26 mouse cellular contexts compared by ENCODE assay signal in genomic region chr1:36962379-36963176, GRCm38 (mm10). TPM values are rescaled to one million over a fixed set of nuclear protein-coding genes. Genes with fewer than 3 reads are reported as not detected.
A peak's percentile ranks its signal among the peaks of the same experiment; 100 is the strongest.
DNase-seq lines count a peak whose midpoint lies in the region; ATAC-seq and TF ChIP-seq lines count a peak whose summit lies in the region.
"Had no signal": no experiment of that assay in that cellular context is flagged by ENCODE, and none has a peak within 500 bp of the region (broad histone marks: within the 10 kb centered on the region; RNA-seq: fewer than 3 reads in every experiment).

No protein-coding gene starts in this region.

- H3K36me3 ChIP-seq in CH12.LX (replicated peaks in 1 of 2; ENCODE audit: control insufficient read depth in 1 of 2, insufficient read depth in 1 of 2, low read length in 1 of 2) (no peaks in the 10 kb centered on the region), MEL (ENCODE audit: control insufficient read depth in 1 of 2, insufficient read depth in 2 of 2, low read length in 2 of 2) (no peaks in the 10 kb centered on the region)
- H3K36me3 ChIP-seq in midbrain, embryonic 13.5 days, result no peaks in the 10 kb centered on the region
- H3K36me3 ChIP-seq: embryonic facial prominence, embryonic 12.5 days; embryonic facial prominence, embryonic 15.5 days; forebrain, embryonic 15.5 days; heart, embryonic 10.5 days; heart, embryonic 13.5 days; hindbrain, embryonic 15.5 days had no signal

- H3K27me3 ChIP-seq in CH12.LX (replicated peaks), result no peaks in the 10 kb centered on the region
- no peaks in the 10 kb centered on the region; a peak in 1 of 4 replicates for H3K27me3 ChIP-seq in MEL (ENCODE audit: control insufficient read depth in 1 of 2, insufficient read depth in 2 of 2, low read length in 2 of 2)
- no peaks in the 10 kb centered on the region for H3K27me3 ChIP-seq in midbrain, embryonic 13.5 days
- H3K27me3 ChIP-seq: embryonic facial prominence, embryonic 12.5 days; embryonic facial prominence, embryonic 15.5 days; forebrain, embryonic 15.5 days; heart, embryonic 13.5 days; hindbrain, embryonic 15.5 days; Patski had no signal

- TF ChIP-seq EP300 in CH12.LX (IDR thresholded peaks at IDR 0.05; ENCODE audit: low read length), result no peak
- TF ChIP-seq EP300 in MEL (IDR thresholded peaks at IDR 0.05; ENCODE audit: low read depth in 1 of 2, low read length in 2 of 2), result no peak

- 76% methylated on average over 10 of the region's 10 CpGs for WGBS in bone marrow, adult 2 months
- WGBS in midbrain, embryonic 13.5 days, result 67% methylated on average over 10 of the region's 10 CpGs

- no peak for TF ChIP-seq POLR2A in CH12.LX (IDR thresholded peaks at IDR 0.05; ENCODE audit: low read depth, low read length)
- no peak for TF ChIP-seq POLR2A in MEL (IDR thresholded peaks at IDR 0.05; ENCODE audit: control insufficient read depth in 1 of 2, insufficient read depth in 1 of 2, low read depth in 1 of 2, low read length in 2 of 2, poor library complexity in 1 of 2)
- TF ChIP-seq POLR2A in bone marrow, adult 2 months (IDR thresholded peaks at IDR 0.05; ENCODE audit: borderline replicate concordance, control insufficient read depth, low read depth, low read length), result no peak

- H3K9ac ChIP-seq in CH12.LX (ENCODE audit: insufficient read depth, low read depth), result no peak overlapping the region
- no peak overlapping the region for H3K9ac ChIP-seq in MEL (ENCODE audit: control insufficient read depth, low read depth, low read length, poor library complexity, severe bottlenecking)
- H3K9ac ChIP-seq in midbrain, embryonic 13.5 days (replicated peaks), result no peak overlapping the region
- H3K9ac ChIP-seq: embryonic facial prominence, embryonic 12.5 days; embryonic facial prominence, embryonic 15.5 days; forebrain, embryonic 15.5 days; heart, embryonic 13.5 days; hindbrain, embryonic 15.5 days had no signal

- no peaks in the 10 kb centered on the region for H3K9me3 ChIP-seq in CH12.LX (replicated peaks; ENCODE audit: low read length)
- H3K9me3 ChIP-seq in MEL (replicated peaks; ENCODE audit: insufficient read depth, low read length), result no peaks in the 10 kb centered on the region
- H3K9me3 ChIP-seq in midbrain, embryonic 13.5 days, result no peaks in the 10 kb centered on the region
- H3K9me3 ChIP-seq: embryonic facial prominence, embryonic 12.5 days; embryonic facial prominence, embryonic 15.5 days; forebrain, embryonic 15.5 days; heart, embryonic 10.5 days; heart, embryonic 13.5 days; hindbrain, embryonic 15.5 days had no signal

- in situ Hi-C loops in CH12.LX (cut with MboI; ENCODE audit: low pct_ligation_motif_present, low pct_unique_long_range_greater_than_20kb, low sequenced_read_pairs), result no loop called here

- no peak for TF ChIP-seq CTCF in CH12.LX (conservative IDR thresholded peaks at IDR 0.05 in 1 of 2, IDR thresholded peaks at IDR 0.05 in 1 of 2; ENCODE audit: low read depth in 2 of 2, low read length in 2 of 2)
- TF ChIP-seq CTCF in MEL (IDR thresholded peaks at IDR 0.05 in 2 of 3, conservative IDR thresholded peaks at IDR 0.05 in 1 of 3; ENCODE audit: control insufficient read depth in 1 of 3, insufficient read depth in 1 of 3, low read depth in 2 of 3, low read length in 3 of 3, poor library complexity in 1 of 3, severe bottlenecking in 1 of 3), result no peak
- TF ChIP-seq CTCF in bone marrow, adult 2 months (IDR thresholded peaks at IDR 0.05; ENCODE audit: control insufficient read depth, insufficient read depth, low read length), result no peak

- no peak for TF ChIP-seq RAD21 in CH12.LX (IDR thresholded peaks at IDR 0.05; ENCODE audit: low read depth, low read length)
- TF ChIP-seq RAD21 in MEL (IDR thresholded peaks at IDR 0.05; ENCODE audit: low read depth, low read length), result no peak

- dilution Hi-C loops in CH12.LX (cut with MboI; ENCODE audit: extremely low pct_ligation_motif_present, extremely low pct_unique_long_range_greater_than_20kb, low sequenced_read_pairs), result no loop called here

- H3K79me2 ChIP-seq in CH12.LX (replicated peaks; ENCODE audit: control insufficient read depth, extremely low read depth, insufficient read depth, poor library complexity, severe bottlenecking) (no peaks in the 10 kb centered on the region), MEL (ENCODE audit: control insufficient read depth, insufficient read depth, low read length, poor library complexity) (no peaks in the 10 kb centered on the region)

- 0 out of 2 replicates have a peak, but pooled peaks have one; percentile 17 for ATAC-seq in megakaryocyte progenitor cell, adult 5-6 weeks (replicated peaks; ENCODE audit: poor library complexity)
- no peak for ATAC-seq in midbrain, embryonic 13.5 days
- ATAC-seq: forebrain, embryonic 15.5 days; intestine, postnatal 0 days; Patski had no signal

- H3K4me1 ChIP-seq in CH12.LX (ENCODE audit: control insufficient read depth in 1 of 2, insufficient read depth in 2 of 2) (peaks cover 23 to 25% of the 10 kb centered on the region in 2 experiments), MEL (ENCODE audit: control insufficient read depth in 1 of 2, insufficient read depth in 2 of 2, low read length in 2 of 2) (peaks cover 0 to 9% of the 10 kb centered on the region in 2 experiments; a peak in 2 of 4 replicates)
- H3K4me1 ChIP-seq in bone marrow, adult 2 months (ENCODE audit: control insufficient read depth, insufficient read depth, low read length), result peaks cover 3% of the 10 kb centered on the region
- H3K4me1 ChIP-seq in midbrain, embryonic 13.5 days (replicated peaks), result no peaks in the 10 kb centered on the region
- H3K4me1 ChIP-seq: embryonic facial prominence, embryonic 12.5 days; embryonic facial prominence, embryonic 15.5 days; forebrain, embryonic 15.5 days; heart, embryonic 10.5 days; heart, embryonic 13.5 days; hindbrain, embryonic 15.5 days had no signal

- DNase-seq in CH12.LX (ENCODE audit: extremely low read depth), result no peak
- peak; percentile 30 for DNase-seq in MEL (ENCODE audit: low read depth, low spot score)
- DNase-seq in lung, adult 18-20 months, result no peak
- no peak for DNase-seq in T-cell, adult 2 months (ENCODE audit: low spot score)
- DNase-seq in lung, postnatal 36 days, result no peak
- DNase-seq: adrenal gland, postnatal 10 days; adrenal gland, postnatal 36 days; B cell, adult 2 months; cerebellum, adult 18-20 months; cerebellum, adult 9-10 months; cerebellum, postnatal 14 days; gastrocnemius, postnatal 25 days; heart, adult 2 months; heart, postnatal 14 days; heart, postnatal 4 days had no signal

- H3K4me3 ChIP-seq in CH12.LX (replicated peaks in 1 of 3; ENCODE audit: low read depth in 2 of 3, low read length in 2 of 3, poor library complexity in 1 of 3), result no peak overlapping the region
- no peak overlapping the region for H3K4me3 ChIP-seq in MEL (ENCODE audit: control insufficient read depth in 1 of 2, insufficient read depth in 1 of 2, low read depth in 2 of 2, low read length in 2 of 2)
- H3K4me3 ChIP-seq in bone marrow, adult 2 months (replicated peaks; ENCODE audit: control insufficient read depth, low read depth, low read length), result no peak overlapping the region
- H3K4me3 ChIP-seq in midbrain, embryonic 13.5 days (replicated peaks), result no peak overlapping the region
- H3K4me3 ChIP-seq: embryonic facial prominence, embryonic 12.5 days; embryonic facial prominence, embryonic 15.5 days; forebrain, embryonic 15.5 days; heart, adult 2 months; heart, embryonic 10.5 days; heart, embryonic 13.5 days; hindbrain, embryonic 15.5 days had no signal

- H3K4me2 ChIP-seq in CH12.LX (ENCODE audit: insufficient read depth, low read depth, poor library complexity, severe bottlenecking), result peak overlapping the region; percentile 2
- H3K4me2 ChIP-seq in midbrain, embryonic 13.5 days (replicated peaks), result no peak overlapping the region
- H3K4me2 ChIP-seq: embryonic facial prominence, embryonic 12.5 days; embryonic facial prominence, embryonic 15.5 days; forebrain, embryonic 15.5 days; heart, embryonic 13.5 days; hindbrain, embryonic 15.5 days had no signal

- H3K27ac ChIP-seq in CH12.LX (ENCODE audit: insufficient read depth, low read depth), result no peak overlapping the region
- H3K27ac ChIP-seq in MEL (ENCODE audit: control insufficient read depth, low read depth, low read length), result no peak overlapping the region
- H3K27ac ChIP-seq in bone marrow, adult 2 months (ENCODE audit: control insufficient read depth, insufficient read depth, low read depth, low read length, poor library complexity), result peak overlapping the region; percentile 6; the same call in 1 of the 2 replicates
- no peak overlapping the region for H3K27ac ChIP-seq in midbrain, embryonic 13.5 days
- H3K27ac ChIP-seq: embryonic facial prominence, embryonic 12.5 days; embryonic facial prominence, embryonic 15.5 days; forebrain, embryonic 15.5 days; heart, adult 2 months; heart, embryonic 10.5 days; heart, embryonic 13.5 days; hindbrain, embryonic 15.5 days had no signal

TF ChIP-seq in CH12.LX, 34 proteins besides CTCF, POLR2A, EP300 and RAD21 (continues in another document):
- TF ChIP-seq JUN (IDR thresholded peaks at IDR 0.05; ENCODE audit: insufficient read depth, low read depth, low read length) (no peak), MAFK (IDR thresholded peaks at IDR 0.05; ENCODE audit: insufficient replicate concordance, low read length) (no peak), BHLHE40 (IDR thresholded peaks at IDR 0.05; ENCODE audit: low read depth, low read length) (peak; percentile 54), KAT2A (IDR thresholded peaks at IDR 0.05; ENCODE audit: insufficient replicate concordance, low read length) (no peak), RCOR1 (conservative IDR thresholded peaks at IDR 0.05; ENCODE audit: low read depth, low read length) (no peak)

TF ChIP-seq in MEL, 35 proteins besides CTCF, POLR2A, EP300 and RAD21:
- TF ChIP-seq USF1 (IDR thresholded peaks at IDR 0.05; ENCODE audit: low read depth, low read length), result 0 out of 2 replicates have a peak, but pooled peaks have one; percentile 21
- no peak for TF ChIP-seq MAZ (IDR thresholded peaks at IDR 0.05; ENCODE audit: low read depth, low read length)
- TF ChIP-seq GATA1 (IDR thresholded peaks at IDR 0.05; ENCODE audit: low read depth, low read length), result 0 out of 2 replicates have a peak, but pooled peaks have one; percentile 3
- TF ChIP-seq BHLHE40 (IDR thresholded peaks at IDR 0.05; ENCODE audit: borderline replicate concordance, low read depth, low read length), result peak; percentile 41; the same call in 1 of the 2 replicates

RNA-seq across cellular contexts. Expression of gene Tmem131, which starts 19.1 kb away (rescaled TPM):
- total RNA-seq in CH12.LX (2012; rRNA removed), result 10.1 and 11.5 TPM in 2 replicates
- total RNA-seq in CH12.LX (2014; rRNA removed), result 8.3 and 9.7 TPM in 2 replicates
- polyA plus RNA-seq in CH12.LX (2012; ENCODE audit: insufficient read length, low read depth), result 31.0 and 39.9 TPM in 2 replicates
- 11.4 and 12.7 TPM in 2 replicates for total RNA-seq in MEL (2012; rRNA removed)
- polyA plus RNA-seq in MEL (2012; ENCODE audit: insufficient read depth in 1 of 2, insufficient read length in 2 of 2, low read depth in 1 of 2, low replicate concordance in 2 of 2, missing spikeins in 1 of 2), result 100 to 1,000 TPM in 1 of 2 experiments, 10 to 100 TPM in 1; 48.8 to 196 TPM
- polyA plus RNA-seq in bone marrow, adult 2 months (2011; ENCODE audit: insufficient read depth, insufficient read length, low replicate concordance, missing spikeins), result 14.3 and 46.6 TPM in 2 replicates
- total RNA-seq in megakaryocyte progenitor cell, adult 5-6 weeks (2015), result 48.5 and 52.7 TPM in 2 replicates
- total RNA-seq in megakaryocyte progenitor cell, adult 5-6 weeks (2017), result 13.5 and 16.6 TPM in 2 replicates
- 12.6 and 13.2 TPM in 2 replicates for polyA plus RNA-seq in midbrain, embryonic 13.5 days (2015; fragmentation: Nextera tagmentation; extraction: Ambion mirVana)

Comparison
In these comparisons a context has a peak if more than half of its experiments do, and no peak if none do; other contexts are left out.
1. Of the 35 proteins assayed by ChIP-seq in both MEL and CH12.LX: peak only in MEL: USF1; only in CH12.LX: MYC; in both: BHLHE40; in neither: 32.